ENCODE assay signal across 8 mouse cellular contexts in genomic region chr9:78442579-78443392, GRCm38 (mm10). TPM values are rescaled to one million over a fixed set of nuclear protein-coding genes. Genes with fewer than 3 reads are reported as not detected.
DNase-seq lines count a peak whose midpoint lies in the region; ATAC-seq lines count a peak whose summit lies in the region.

Cgas (minus strand) TSS chr9:78443237.

- H3K9ac ChIP-seq in forebrain, embryonic 12.5 days, result peak within 1 kb of the TSS; percentile 47

- H3K4me3 ChIP-seq in forebrain, embryonic 12.5 days (replicated peaks), result peak within 1 kb of the TSS; percentile 44

- WGBS in forebrain, embryonic 12.5 days, result 1% methylated on average over 81 of the region's 81 CpGs

- peak; percentile 53; the same call in 1 of the 2 replicates for ATAC-seq in forebrain, embryonic 12.5 days (ENCODE audit: low FRiP score)

- H3K27me3 ChIP-seq in forebrain, embryonic 12.5 days, result peaks cover 66% of the 10 kb centered on the region

- H3K9me3 ChIP-seq in forebrain, embryonic 12.5 days, result no peaks in the 10 kb centered on the region

- intact Hi-C loops in heart, postnatal 14 days (cut with DNase I), result loop anchor here (10.0 kb wide), 1 partner anchor 338 kb away; the partner anchor contains the start of genes Fbxo9 and Ick

- H3K27ac ChIP-seq in forebrain, embryonic 12.5 days, result no peak within 1 kb of the TSS

- peak; percentile 60 to 65 for DNase-seq in B cell, adult 2 months
- peak; percentile 42 to 55 for DNase-seq in adrenal gland, adult 18-20 months (ENCODE audit: low spot score in 2 of 2)
- DNase-seq in heart, postnatal 14 days, result peak; percentile 69 to 70
- peak; percentile 69 to 79 for DNase-seq in kidney, postnatal 4 days
- DNase-seq in lung, postnatal 14 days, result peak; percentile 60
- DNase-seq in ovary, postnatal 10 days (ENCODE audit: low spot score), result peak; percentile 34
- DNase-seq in thymus, postnatal 4 days, result peak; percentile 55

- H3K4me1 ChIP-seq in forebrain, embryonic 12.5 days, result peaks cover 13% of the 10 kb centered on the region

- no peaks in the 10 kb centered on the region for H3K36me3 ChIP-seq in forebrain, embryonic 12.5 days (replicated peaks)

- peak within 1 kb of the TSS; percentile 62 for H3K4me2 ChIP-seq in forebrain, embryonic 12.5 days

RNA-seq across cellular contexts. Expression of gene Cgas, which starts in this region (rescaled TPM):
- total RNA-seq in adrenal gland, adult 18-20 months (2021), result under 1 TPM; 0.66 to 0.90 TPM
- 0.46 and 0.69 TPM in 2 replicates for polyA plus RNA-seq in forebrain, embryonic 12.5 days (2016; fragmentation: Nextera tagmentation; extraction: Ambion mirVana)
- under 1 TPM; 0.45 to 0.68 TPM for total RNA-seq in heart, postnatal 14 days (2021)

Comparison
In these comparisons a context has a peak if more than half of its experiments do, and no peak if none do; other contexts are left out.
1. Peak in DNase-seq in adrenal gland, adult 18-20 months; RNA of the gene not detected or under 1 TPM.
2. Peak in ATAC-seq, H3K4me3 ChIP-seq, H3K9ac ChIP-seq and H3K4me2 ChIP-seq in forebrain, embryonic 12.5 days; RNA of the gene not detected or under 1 TPM.
3. Peak in DNase-seq in heart, postnatal 14 days; RNA of the gene not detected or under 1 TPM.